Mouse (Mus musculus): ENCODE measurements around the gene Dnah17. TPM values are rescaled to one million over a fixed set of nuclear protein-coding genes. Genes with fewer than 3 reads are reported as not detected.

The Dnah17 gene
- polyA plus RNA-seq, 1 experiment from 2014 or later = 0.23 TPM

DNA sequence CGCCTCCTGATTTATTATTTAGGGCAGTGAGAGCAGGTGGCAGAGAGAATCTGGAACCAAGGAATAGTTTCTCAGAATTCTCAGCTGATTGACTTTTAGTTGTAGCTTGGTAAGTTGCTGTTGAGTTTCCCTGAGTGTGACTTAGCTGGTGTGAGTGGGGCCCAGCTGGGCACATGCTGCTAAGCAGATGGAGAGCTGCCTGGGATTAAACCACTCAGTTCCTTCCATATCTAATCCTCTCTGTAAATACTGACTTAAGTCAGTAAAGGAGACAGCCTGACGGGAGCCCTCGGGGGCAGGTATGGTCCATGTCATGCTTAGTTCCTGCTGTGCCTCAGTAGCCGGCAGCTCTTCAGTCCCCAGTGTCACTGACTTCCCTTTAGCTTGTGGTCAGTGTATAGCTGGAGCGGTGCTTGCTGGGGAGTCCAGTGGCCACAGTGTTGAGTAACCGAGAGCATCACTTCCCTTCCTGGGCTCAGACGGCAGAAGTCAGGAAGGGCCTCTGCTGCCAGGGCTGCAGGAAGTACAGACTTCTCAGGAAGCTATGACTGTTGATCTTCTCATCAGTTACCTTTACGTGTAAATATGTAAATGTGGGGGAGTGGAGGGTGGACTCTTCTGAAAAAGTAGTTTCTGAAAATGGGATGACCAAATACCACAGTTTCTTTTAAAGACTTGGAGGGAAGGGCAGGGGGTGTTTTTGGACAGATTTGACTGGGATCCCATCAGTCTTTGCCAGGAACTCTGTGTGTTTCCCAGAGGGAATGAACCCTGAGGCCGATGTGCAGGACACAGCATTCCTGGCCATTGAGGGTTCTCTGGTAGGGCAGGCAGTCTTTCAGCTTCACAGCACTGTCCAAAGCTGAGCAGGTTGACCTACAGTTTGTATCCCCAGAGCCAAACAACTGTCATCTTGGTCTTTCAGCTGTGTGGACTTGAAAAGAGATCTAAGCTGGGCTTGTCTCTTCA, 138.6 kb downstream of the Dnah17 start:
- Histone ChIP-seq H3K4me2 (replicated peaks) (no peak overlapping the region), H3K9ac (no peak overlapping the region), H3K27ac (no peak overlapping the region), H3K9me3 (no peaks in the 10 kb centered on the region), H3K4me1 (peaks cover 51% of the 10 kb centered on the region), H3K4me3 (no peak overlapping the region), H3K36me3 (no peaks in the 10 kb centered on the region), H3K27me3 (no peaks in the 10 kb centered on the region)
- 54% methylated on average over 9 of the region's 9 CpGs for WGBS
- ATAC-seq (ENCODE audit: insufficient number of reproducible peaks, insufficient read depth, low FRiP score, low TSS enrichment) = no peak

DNA sequence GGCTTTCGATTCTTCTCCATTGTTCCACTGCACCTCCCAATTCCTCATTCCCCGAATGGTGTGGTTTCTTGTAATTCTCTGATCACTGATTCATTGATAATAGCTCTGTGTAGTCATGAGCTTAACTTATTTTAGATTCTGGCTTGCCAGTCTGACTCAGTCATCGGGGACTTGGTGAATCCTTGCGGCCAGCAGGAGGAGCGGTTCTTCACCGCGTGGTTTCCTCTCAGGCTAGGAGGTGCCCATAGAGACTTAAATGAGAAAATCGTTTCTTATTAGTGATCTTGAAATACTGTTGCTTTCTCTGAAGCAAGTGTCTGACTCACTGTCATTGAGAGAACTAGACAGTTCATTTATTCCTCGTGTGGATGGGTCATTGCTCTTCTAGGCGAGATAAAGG, 140.5 kb downstream of the Dnah17 start:
- no peak overlapping the region for H3K4me3 ChIP-seq
- H3K36me3 ChIP-seq = no peaks in the 10 kb centered on the region
- no peak overlapping the region for H3K9ac ChIP-seq
- peaks cover 45% of the 10 kb centered on the region for H3K4me1 ChIP-seq
- 64% methylated on average over 10 of the region's 10 CpGs for WGBS
- H3K4me2 ChIP-seq (replicated peaks) = no peak overlapping the region
- H3K27ac ChIP-seq = no peak overlapping the region
- H3K27me3 ChIP-seq = no peaks in the 10 kb centered on the region
- H3K9me3 ChIP-seq = no peaks in the 10 kb centered on the region
- ATAC-seq (ENCODE audit: insufficient number of reproducible peaks, insufficient read depth, low FRiP score, low TSS enrichment) = no peak

- Histone ChIP-seq H3K4me1 (peaks cover 38% of the 10 kb centered on the region), H3K27me3 (no peaks in the 10 kb centered on the region), H3K4me2 (replicated peaks) (no peak overlapping the region), H3K9me3 (no peaks in the 10 kb centered on the region), H3K4me3 (no peak overlapping the region), H3K27ac (no peak overlapping the region), H3K36me3 (no peaks in the 10 kb centered on the region), H3K9ac (no peak overlapping the region)
- WGBS = 85% methylated on average over 4 of the region's 4 CpGs
- ATAC-seq (ENCODE audit: insufficient number of reproducible peaks, insufficient read depth, low FRiP score, low TSS enrichment) = no peak
These were observed 141.2 kb downstream of the Dnah17 start for GRCm38 (mm10) chr11:117989241-117989640.

GRCm38 (mm10) chr11:117987968-117988367, 142.5 kb downstream of the Dnah17 start:
- 62% methylated on average over 4 of the region's 4 CpGs for WGBS
- no peaks in the 10 kb centered on the region for H3K36me3 ChIP-seq
- H3K9me3 ChIP-seq = no peaks in the 10 kb centered on the region
- no peak for ATAC-seq (ENCODE audit: insufficient number of reproducible peaks, insufficient read depth, low FRiP score, low TSS enrichment)
- peak overlapping the region; percentile 100 for H3K4me3 ChIP-seq
- H3K4me2 ChIP-seq (replicated peaks) = peak overlapping the region; percentile 79
- H3K27me3 ChIP-seq = no peaks in the 10 kb centered on the region
- peak overlapping the region; percentile 88; the same call in 1 of the 2 replicates for H3K9ac ChIP-seq
- H3K27ac ChIP-seq = no peak overlapping the region
- H3K4me1 ChIP-seq = peaks cover 28% of the 10 kb centered on the region

DNA sequence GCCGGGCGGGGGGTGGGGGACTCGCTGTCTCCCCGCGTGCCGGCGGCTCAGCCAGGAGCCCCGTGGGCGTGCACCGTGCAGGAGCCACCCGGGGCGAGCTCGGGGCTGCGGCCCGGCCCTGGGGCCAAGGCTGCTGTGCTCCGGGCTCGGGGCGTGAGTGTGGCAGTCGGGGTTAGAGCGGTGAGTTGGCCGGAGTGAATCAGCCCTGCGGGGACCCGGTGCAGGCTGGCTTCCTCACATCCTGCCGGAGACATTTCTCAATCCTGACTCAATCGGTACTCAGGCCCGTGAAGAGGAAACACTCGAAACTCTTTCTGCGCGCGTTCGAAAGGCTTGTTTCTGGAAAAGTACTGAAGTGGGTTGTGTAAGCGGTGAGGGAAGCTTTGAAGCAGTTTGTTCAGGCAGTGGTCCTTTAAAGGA, 143.4 kb downstream of the Dnah17 start:
- under 1% methylated on average over 32 of the region's 32 CpGs for WGBS
- H3K27me3 ChIP-seq = no peaks in the 10 kb centered on the region
- no peaks in the 10 kb centered on the region for H3K36me3 ChIP-seq
- H3K4me2 ChIP-seq (replicated peaks) = peak overlapping the region; percentile 79
- H3K27ac ChIP-seq = 0 out of 2 replicates have a peak overlapping the region, but pooled peaks have one; percentile 36
- H3K4me3 ChIP-seq = peak overlapping the region; percentile 100
- peaks cover 21% of the 10 kb centered on the region for H3K4me1 ChIP-seq
- 0 out of 2 replicates have a peak, but pooled peaks have one; percentile 23 for ATAC-seq (ENCODE audit: insufficient number of reproducible peaks, insufficient read depth, low FRiP score, low TSS enrichment)
- H3K9me3 ChIP-seq = no peaks in the 10 kb centered on the region
- H3K9ac ChIP-seq = peak overlapping the region; percentile 88

DNA sequence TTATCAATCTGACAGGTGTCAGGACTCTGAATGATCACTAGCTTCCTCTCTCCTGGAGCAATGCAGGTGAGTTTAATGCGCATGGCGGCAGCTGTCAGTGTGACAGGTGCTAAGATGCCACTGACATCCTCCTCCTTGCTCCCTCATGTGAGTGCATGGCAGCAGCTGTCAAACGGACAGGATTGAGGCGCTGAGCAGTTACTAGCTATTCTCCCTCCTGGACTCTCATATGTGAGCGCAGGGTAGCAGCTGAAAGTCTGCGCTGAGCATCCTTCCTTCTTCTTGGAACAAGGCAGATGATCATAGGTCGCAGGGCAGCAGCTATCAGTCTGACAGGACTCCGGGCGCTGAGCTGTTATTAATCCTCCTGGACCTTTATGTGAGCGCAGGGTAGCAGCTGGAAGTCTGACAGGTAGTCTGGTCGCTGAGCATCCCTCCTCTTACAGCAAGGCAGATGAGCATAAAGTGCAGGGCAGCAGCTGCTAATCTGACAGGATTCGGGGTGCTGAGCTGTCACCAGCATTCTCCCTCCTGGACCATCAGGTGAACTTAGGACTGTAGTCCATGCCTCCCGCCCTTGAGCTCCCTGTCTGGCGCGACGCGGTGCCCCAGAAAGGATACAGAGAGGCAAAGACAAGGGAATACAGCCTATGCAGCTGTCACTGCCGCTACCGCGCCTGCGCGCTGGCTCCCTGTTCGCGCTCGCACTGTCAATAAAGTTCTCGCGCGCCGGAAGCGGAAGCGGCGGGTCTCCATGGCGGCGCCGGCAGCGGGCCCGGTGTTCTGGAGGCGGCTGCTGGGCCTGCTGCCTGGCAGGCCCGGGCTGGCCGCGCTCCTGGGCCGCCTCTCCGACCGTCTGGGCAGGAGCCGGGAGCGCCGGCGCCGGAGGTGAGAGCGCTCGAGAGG, 144.1 kb downstream of the Dnah17 start, which contains the start of gene Pgs1:
Gene Pgs1, plus strand, starts transcription at position 167 of the 906 bp plus-strand sequence.
- H3K27me3 ChIP-seq = no peaks in the 10 kb centered on the region
- ATAC-seq (ENCODE audit: insufficient number of reproducible peaks, insufficient read depth, low FRiP score, low TSS enrichment) = 0 out of 2 replicates have a peak, but pooled peaks have one; percentile 65
- no peaks in the 10 kb centered on the region for H3K9me3 ChIP-seq
- no peaks in the 10 kb centered on the region for H3K36me3 ChIP-seq
- peak within 1 kb of the TSS; percentile 100 for H3K4me3 ChIP-seq
- H3K4me2 ChIP-seq (replicated peaks) = peak within 1 kb of the TSS; percentile 79
- peaks cover 19% of the 10 kb centered on the region for H3K4me1 ChIP-seq
- WGBS = 7% methylated on average over 50 of the region's 51 CpGs
- peak within 1 kb of the TSS; percentile 46 for H3K27ac ChIP-seq
- H3K9ac ChIP-seq = peak within 1 kb of the TSS; percentile 88

DNA sequence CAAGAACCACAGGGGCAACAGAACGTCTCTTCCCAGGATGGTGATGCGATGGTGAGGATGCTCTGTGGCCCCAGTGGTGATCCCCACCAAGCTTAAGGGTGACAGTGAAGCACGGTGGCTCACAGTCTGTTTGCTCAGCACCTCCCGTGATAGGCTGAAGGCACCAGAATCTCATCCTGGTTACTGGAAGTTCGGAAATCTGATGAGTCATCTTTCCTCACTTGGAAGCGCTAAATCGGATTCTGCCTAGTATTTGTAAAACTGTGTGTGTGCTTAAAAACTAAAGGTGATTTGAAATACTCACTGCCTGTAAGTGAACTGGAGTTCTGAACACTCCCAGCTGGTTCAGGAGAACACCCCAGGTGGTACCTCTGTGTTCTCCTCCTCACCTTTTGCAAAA, 146.7 kb downstream of the Dnah17 start:
- Histone ChIP-seq H3K27ac (no peak overlapping the region), H3K36me3 (no peaks in the 10 kb centered on the region), H3K4me2 (replicated peaks) (no peak overlapping the region), H3K27me3 (no peaks in the 10 kb centered on the region), H3K9me3 (no peaks in the 10 kb centered on the region), H3K9ac (no peak overlapping the region), H3K4me1 (peaks cover 19% of the 10 kb centered on the region), H3K4me3 (no peak overlapping the region)
- no peak for ATAC-seq (ENCODE audit: insufficient number of reproducible peaks, insufficient read depth, low FRiP score, low TSS enrichment)
- 72% methylated on average over 7 of the region's 7 CpGs for WGBS

- no peaks in the 10 kb centered on the region; the same call in 1 of the 2 replicates for H3K27me3 ChIP-seq
- no peaks in the 10 kb centered on the region for H3K36me3 ChIP-seq
- H3K4me2 ChIP-seq (replicated peaks) = no peak overlapping the region
- no peak overlapping the region for H3K4me3 ChIP-seq
- no peak overlapping the region for H3K9ac ChIP-seq
- 75% methylated on average over 5 of the region's 5 CpGs for WGBS
- H3K27ac ChIP-seq = no peak overlapping the region; the same call in 1 of the 2 replicates
- no peaks in the 10 kb centered on the region for H3K9me3 ChIP-seq
- H3K4me1 ChIP-seq = peaks cover 7% of the 10 kb centered on the region
- no peak for ATAC-seq (ENCODE audit: insufficient number of reproducible peaks, insufficient read depth, low FRiP score, low TSS enrichment)
These were observed 148.0 kb downstream of the Dnah17 start for GRCm38 (mm10) chr11:117982426-117982825.

GRCm38 (mm10) chr11:117979388-117979787, 151.0 kb downstream of the Dnah17 start:
- no peak overlapping the region for H3K4me2 ChIP-seq (replicated peaks)
- 49% methylated on average over 7 of the region's 7 CpGs for WGBS
- no peak for ATAC-seq (ENCODE audit: insufficient number of reproducible peaks, insufficient read depth, low FRiP score, low TSS enrichment)

DNA sequence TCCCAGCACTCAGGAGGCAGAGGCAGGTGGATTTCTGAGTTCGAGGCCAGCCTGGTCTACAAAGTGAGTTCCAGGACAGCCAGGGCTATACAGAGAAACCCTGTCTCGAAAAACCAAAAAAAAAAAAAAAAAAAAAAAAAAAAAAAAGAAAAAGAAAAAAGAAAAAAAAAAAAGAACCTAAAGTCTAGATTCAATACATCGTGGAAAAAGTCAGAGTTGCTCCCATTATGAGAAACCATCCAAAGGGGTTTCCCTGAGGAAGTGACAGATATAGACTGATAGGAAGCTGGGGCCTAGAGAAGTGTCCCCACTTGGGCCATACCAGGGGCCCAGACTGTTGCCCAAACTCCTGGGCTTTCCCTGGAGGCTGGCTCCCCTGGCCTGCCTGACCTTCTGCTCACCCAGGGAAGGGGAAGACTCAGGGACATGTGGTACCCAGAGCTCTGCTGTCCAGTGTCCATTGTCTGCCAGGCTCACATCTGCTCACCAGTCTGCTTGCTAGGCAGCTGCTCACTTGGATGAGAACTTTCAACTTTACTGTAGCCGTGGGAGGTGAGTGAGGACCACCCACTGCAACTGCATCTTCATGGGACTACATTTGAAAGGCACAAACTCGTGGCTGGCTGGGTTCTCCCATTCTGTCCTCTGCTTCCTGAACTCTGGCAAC, 152.6 kb downstream of the Dnah17 start:
- H3K27me3 ChIP-seq = no peaks in the 10 kb centered on the region; the same call in 1 of the 2 replicates
- no peaks in the 10 kb centered on the region for H3K36me3 ChIP-seq
- no peak for ATAC-seq (ENCODE audit: insufficient number of reproducible peaks, insufficient read depth, low FRiP score, low TSS enrichment)
- H3K27ac ChIP-seq = 0 out of 2 replicates have a peak overlapping the region, but pooled peaks have one; percentile 6
- H3K4me1 ChIP-seq = peaks cover 32% of the 10 kb centered on the region
- H3K9me3 ChIP-seq = no peaks in the 10 kb centered on the region
- no peak overlapping the region for H3K9ac ChIP-seq
- no peak overlapping the region for H3K4me3 ChIP-seq
- 49% methylated on average over 5 of the region's 5 CpGs for WGBS
- no peak overlapping the region for H3K4me2 ChIP-seq (replicated peaks)

More at GRCm38 (mm10) chr11:117979388-117979787, 151.0 kb downstream of the Dnah17 start:
- H3K27ac ChIP-seq = no peak overlapping the region
- no peaks in the 10 kb centered on the region; the same call in 1 of the 2 replicates for H3K27me3 ChIP-seq
- no peak overlapping the region for H3K4me3 ChIP-seq
- no peak overlapping the region for H3K9ac ChIP-seq
- H3K4me1 ChIP-seq = peaks cover 22% of the 10 kb centered on the region
- H3K9me3 ChIP-seq = no peaks in the 10 kb centered on the region
- no peaks in the 10 kb centered on the region for H3K36me3 ChIP-seq
